8 mouse cellular contexts compared by ENCODE assay signal in genomic region chr4:109173775-109174440, GRCm38 (mm10). TPM values are rescaled to one million over a fixed set of nuclear protein-coding genes. Genes with fewer than 3 reads are reported as not detected.
DNase-seq lines count a peak whose midpoint lies in the region; ATAC-seq and TF ChIP-seq lines count a peak whose summit lies in the region.

No protein-coding gene starts in this region.

- no peak for DNase-seq in layer of hippocampus, adult 2 months (ENCODE audit: low spot score in 2 of 2)
- no peak for DNase-seq in layer of hippocampus, adult 8-10 months (ENCODE audit: low spot score in 2 of 2)
- peak; percentile 52 for DNase-seq in embryonic facial prominence, embryonic 14.5 days (ENCODE audit: low spot score)
- DNase-seq in heart, postnatal 0 days (ENCODE audit: low spot score), result no peak
- DNase-seq in left cerebral cortex, adult 8-10 months (ENCODE audit: low spot score in 2 of 2), result no peak
- no peak for DNase-seq in frontal cortex, postnatal 36 days (ENCODE audit: low spot score in 2 of 2)

- no peak overlapping the region for H3K4me3 ChIP-seq in layer of hippocampus, adult 2 months
- H3K4me3 ChIP-seq in embryonic facial prominence, embryonic 14.5 days (ENCODE audit: low read depth, low read length), result no peak overlapping the region
- H3K4me3 ChIP-seq in heart, postnatal 0 days (ENCODE audit: low read depth, low read length), result no peak overlapping the region
- H3K4me3 ChIP-seq in neural tube, embryonic 13.5 days, result no peak overlapping the region
- no peak overlapping the region for H3K4me3 ChIP-seq in intestine, postnatal 0 days (ENCODE audit: low read depth, low read length)

- peak overlapping the region; percentile 23 for H3K4me2 ChIP-seq in embryonic facial prominence, embryonic 14.5 days (ENCODE audit: low read depth, low read length)
- H3K4me2 ChIP-seq in heart, postnatal 0 days (ENCODE audit: low read depth, low read length), result no peak overlapping the region
- peak overlapping the region; percentile 24; the same call in 1 of the 2 replicates for H3K4me2 ChIP-seq in neural tube, embryonic 13.5 days
- no peak overlapping the region for H3K4me2 ChIP-seq in intestine, postnatal 0 days (replicated peaks; ENCODE audit: low read depth)

- peak; percentile 62; the same call in 1 of the 2 replicates for ATAC-seq in embryonic facial prominence, embryonic 14.5 days (ENCODE audit: low read depth)
- ATAC-seq in heart, postnatal 0 days (ENCODE audit: insufficient read depth, low read depth), result no peak
- peak; percentile 72; the same call in 1 of the 2 replicates for ATAC-seq in neural tube, embryonic 13.5 days (ENCODE audit: low read depth)
- no peak for ATAC-seq in intestine, postnatal 0 days

- H3K27me3 ChIP-seq in embryonic facial prominence, embryonic 14.5 days (replicated peaks; ENCODE audit: control insufficient read depth, insufficient read depth, low read length), result no peaks in the 10 kb centered on the region
- no peaks in the 10 kb centered on the region for H3K27me3 ChIP-seq in heart, postnatal 0 days (ENCODE audit: control insufficient read depth, insufficient read depth, low read length)
- no peaks in the 10 kb centered on the region for H3K27me3 ChIP-seq in neural tube, embryonic 13.5 days
- H3K27me3 ChIP-seq in intestine, postnatal 0 days (replicated peaks; ENCODE audit: control insufficient read depth, insufficient read depth, low read length), result no peaks in the 10 kb centered on the region

- H3K9ac ChIP-seq in embryonic facial prominence, embryonic 14.5 days (ENCODE audit: low read depth, low read length), result peak overlapping the region; percentile 38
- H3K9ac ChIP-seq in heart, postnatal 0 days (replicated peaks; ENCODE audit: low read depth, low read length), result no peak overlapping the region
- H3K9ac ChIP-seq in neural tube, embryonic 13.5 days, result 0 out of 2 replicates have a peak overlapping the region, but pooled peaks have one; percentile 23
- no peak overlapping the region for H3K9ac ChIP-seq in intestine, postnatal 0 days (ENCODE audit: low read depth, low read length)

- H3K9me3 ChIP-seq in embryonic facial prominence, embryonic 14.5 days (ENCODE audit: control insufficient read depth, low read length), result 0 out of 2 replicates have a peak, but pooled peaks cover 3% of the 10 kb centered on the region
- no peaks in the 10 kb centered on the region for H3K9me3 ChIP-seq in heart, postnatal 0 days (replicated peaks; ENCODE audit: control insufficient read depth, low read length)
- H3K9me3 ChIP-seq in neural tube, embryonic 13.5 days, result no peaks in the 10 kb centered on the region
- no peaks in the 10 kb centered on the region for H3K9me3 ChIP-seq in intestine, postnatal 0 days (ENCODE audit: control insufficient read depth)

- peaks cover 18% of the 10 kb centered on the region for H3K4me1 ChIP-seq in embryonic facial prominence, embryonic 14.5 days (ENCODE audit: control insufficient read depth, insufficient read depth, low read length)
- H3K4me1 ChIP-seq in heart, postnatal 0 days (ENCODE audit: control insufficient read depth, insufficient read depth), result peaks cover 8% of the 10 kb centered on the region
- peaks cover 25% of the 10 kb centered on the region for H3K4me1 ChIP-seq in neural tube, embryonic 13.5 days (replicated peaks)
- no peaks in the 10 kb centered on the region for H3K4me1 ChIP-seq in intestine, postnatal 0 days (replicated peaks; ENCODE audit: control insufficient read depth, insufficient read depth, low read length)

- WGBS in embryonic facial prominence, embryonic 14.5 days, result 28% methylated on average over 7 of the region's 7 CpGs
- 36% methylated on average over 7 of the region's 7 CpGs for WGBS in heart, postnatal 0 days
- 48% methylated on average over 7 of the region's 7 CpGs for WGBS in neural tube, embryonic 13.5 days
- WGBS in intestine, postnatal 0 days, result 60% methylated on average over 7 of the region's 7 CpGs

- peak overlapping the region; percentile 52 for H3K27ac ChIP-seq in layer of hippocampus, adult 2 months
- peak overlapping the region; percentile 78 for H3K27ac ChIP-seq in embryonic facial prominence, embryonic 14.5 days (replicated peaks; ENCODE audit: low read depth, low read length)
- peak overlapping the region; percentile 46; the same call in 1 of the 2 replicates for H3K27ac ChIP-seq in heart, postnatal 0 days (ENCODE audit: low read depth)
- peak overlapping the region; percentile 89 for H3K27ac ChIP-seq in neural tube, embryonic 13.5 days (replicated peaks)
- no peak overlapping the region for H3K27ac ChIP-seq in intestine, postnatal 0 days (ENCODE audit: low read depth, low read length)

- TF ChIP-seq EP300 in heart, postnatal 0 days (IDR thresholded peaks at IDR 0.05; ENCODE audit: low read depth), result no peak

- TF ChIP-seq CTCF in layer of hippocampus, adult 2 months (conservative IDR thresholded peaks at IDR 0.05), result no peak
- no peak for TF ChIP-seq CTCF in heart, postnatal 0 days (IDR thresholded peaks at IDR 0.05; ENCODE audit: low read depth)
- TF ChIP-seq CTCF in intestine, postnatal 0 days (IDR thresholded peaks at IDR 0.05; ENCODE audit: low read depth), result no peak

- no peaks in the 10 kb centered on the region for H3K36me3 ChIP-seq in embryonic facial prominence, embryonic 14.5 days (ENCODE audit: control insufficient read depth, insufficient read depth, low read length)
- H3K36me3 ChIP-seq in heart, postnatal 0 days (replicated peaks; ENCODE audit: control insufficient read depth, insufficient read depth, low read length), result no peaks in the 10 kb centered on the region
- 0 out of 2 replicates have a peak, but pooled peaks cover 9% of the 10 kb centered on the region for H3K36me3 ChIP-seq in neural tube, embryonic 13.5 days
- H3K36me3 ChIP-seq in intestine, postnatal 0 days (ENCODE audit: control insufficient read depth, insufficient read depth), result no peaks in the 10 kb centered on the region

RNA-seq across cellular contexts. Expression of gene Osbpl9, which starts 28.2 kb away (rescaled TPM):
- 10 to 100 TPM; 53.9 to 56.2 TPM for total RNA-seq in layer of hippocampus, adult 2 months (2021)
- total RNA-seq in layer of hippocampus, adult 8-10 months (2022), result 10 to 100 TPM; 48.2 to 59.2 (median 56.3) TPM
- 54.7 and 65.2 TPM in 2 replicates for polyA plus RNA-seq in embryonic facial prominence, embryonic 14.5 days (2014; fragmentation: Nextera tagmentation; extraction: Ambion mirVana)
- total RNA-seq in heart, postnatal 0 days (2014; rRNA removed; ENCODE audit: low replicate concordance), result 49.7 and 68.3 TPM in 2 replicates
- 49.0 and 49.2 TPM in 2 replicates for polyA plus RNA-seq in heart, postnatal 0 days (2015; fragmentation: Nextera tagmentation; extraction: Ambion mirVana)
- polyA plus RNA-seq in neural tube, embryonic 13.5 days (2015; fragmentation: Nextera tagmentation; extraction: Ambion mirVana), result 97.0 and 105 TPM in 2 replicates
- total RNA-seq in left cerebral cortex, adult 8-10 months (2022), result 10 to 100 TPM; 60.7 to 75.9 (median 72.2) TPM
- polyA plus RNA-seq in intestine, postnatal 0 days (2015; fragmentation: Nextera tagmentation; extraction: Ambion mirVana), result 32.5 and 34.4 TPM in 2 replicates

Comparison
In these comparisons a context has a peak if more than half of its experiments do, and no peak if none do; other contexts are left out.
1. ATAC-seq: peak in embryonic facial prominence, embryonic 14.5 days (single experiment) and neural tube, embryonic 13.5 days (single experiment); none in heart, postnatal 0 days (single experiment) and intestine, postnatal 0 days (single experiment).
2. H3K4me2 ChIP-seq: peak in embryonic facial prominence, embryonic 14.5 days (single experiment) and neural tube, embryonic 13.5 days (single experiment); none in heart, postnatal 0 days (single experiment) and intestine, postnatal 0 days (single experiment).
3. H3K9ac ChIP-seq: peak in embryonic facial prominence, embryonic 14.5 days (single experiment) and neural tube, embryonic 13.5 days (single experiment); none in heart, postnatal 0 days (single experiment) and intestine, postnatal 0 days (single experiment).